Mouse (Mus musculus) CD4-positive, CD25-positive, alpha-beta regulatory T cell, adult 4 months (primary cell): ENCODE measurements around the gene 4930438A08Rik. TPM values are rescaled to one million over a fixed set of nuclear protein-coding genes. Genes with fewer than 3 reads are reported as not detected.
"Not testable (repeated sequence)": the region's sequence is repeated elsewhere in the genome, so short reads cannot be mapped to it uniquely, and the experiment has no call there.

Experiments used
- ATAC-seq: one replicate; pipeline ENCODE4 v1.8.0; 2017
- polyA plus RNA-seq, 2 experiments: library from polyadenylated mRNA; unstranded; fragments of 100-300 nt; shearing (Covaris generic); gene quantifications; one replicate each; pipeline ENCODE4 v1.2.1; 2017

Gene 4930438A08Rik
- polyA plus RNA-seq, result not detected

GRCm38 (mm10) chr11:58274572-58274971, at the start of gene 4930438A08Rik:
Gene 4930438A08Rik (plus strand): TSS chr11:58274799.
- no peak for ATAC-seq

- ATAC-seq, result not testable (repeated sequence)
Observed at GRCm38 (mm10) chr11:58224872-58225271, 49.7 kb upstream of the 4930438A08Rik start.

GRCm38 (mm10) chr11:58225655-58226054, 48.9 kb upstream of the 4930438A08Rik start:
- peak; percentile 75 for ATAC-seq

GRCm38 (mm10) chr11:58226425-58226824, 48.2 kb upstream of the 4930438A08Rik start:
- no peak for ATAC-seq

GRCm38 (mm10) chr11:58228021-58228420, 46.6 kb upstream of the 4930438A08Rik start:
- not testable (repeated sequence) for ATAC-seq

GRCm38 (mm10) chr11:58230396-58230910, 44.1 kb upstream of the 4930438A08Rik start:
- ATAC-seq, result no peak

GRCm38 (mm10) chr11:58231156-58231555, 43.4 kb upstream of the 4930438A08Rik start:
- ATAC-seq, result no peak

- ATAC-seq, result not testable (repeated sequence)
Observed at GRCm38 (mm10) chr11:58234551-58234950, 40.0 kb upstream of the 4930438A08Rik start.

GRCm38 (mm10) chr11:58235152-58235551, 39.4 kb upstream of the 4930438A08Rik start:
- peak; percentile 74 for ATAC-seq

- ATAC-seq, result peak; percentile 74
Observed at GRCm38 (mm10) chr11:58238840-58239791, 35.5 kb upstream of the 4930438A08Rik start.

- ATAC-seq, result no peak
Observed at GRCm38 (mm10) chr11:58247294-58247693, 27.3 kb upstream of the 4930438A08Rik start.

GRCm38 (mm10) chr11:58249203-58249981, 25.2 kb upstream of the 4930438A08Rik start:
- ATAC-seq, result no peak

GRCm38 (mm10) chr11:58250550-58250949, 24.0 kb upstream of the 4930438A08Rik start:
- no peak for ATAC-seq

- ATAC-seq, result no peak
Observed at GRCm38 (mm10) chr11:58254411-58254810, 20.2 kb upstream of the 4930438A08Rik start.

GRCm38 (mm10) chr11:58257816-58258215, 16.8 kb upstream of the 4930438A08Rik start:
- no peak for ATAC-seq

GRCm38 (mm10) chr11:58260156-58260555, 14.4 kb upstream of the 4930438A08Rik start:
- ATAC-seq, result no peak

- no peak for ATAC-seq
Observed at GRCm38 (mm10) chr11:58261826-58262225, 12.8 kb upstream of the 4930438A08Rik start.

GRCm38 (mm10) chr11:58262336-58262735, 12.3 kb upstream of the 4930438A08Rik start:
- no peak for ATAC-seq

- ATAC-seq, result no peak
Observed at GRCm38 (mm10) chr11:58263516-58263915, 11.1 kb upstream of the 4930438A08Rik start.

GRCm38 (mm10) chr11:58264546-58264945, 10.1 kb upstream of the 4930438A08Rik start:
- no peak for ATAC-seq

- no peak for ATAC-seq
Observed at GRCm38 (mm10) chr11:58268285-58268684, 6.3 kb upstream of the 4930438A08Rik start.

- ATAC-seq, result no peak
Observed at GRCm38 (mm10) chr11:58275756-58276155, 1.2 kb downstream of the 4930438A08Rik start.

GRCm38 (mm10) chr11:58281970-58282496, 7.4 kb downstream of the 4930438A08Rik start:
- no peak for ATAC-seq
